Mouse (Mus musculus) liver, embryonic 16.5 days (tissue): ENCODE results near the gene BC028528. TPM values are rescaled to one million over a fixed set of nuclear protein-coding genes. Genes with fewer than 3 reads are reported as not detected.
"Not testable (repeated sequence)": the region's sequence is repeated elsewhere in the genome, so short reads cannot be mapped to it uniquely, and the experiment has no call there.

ENCODE experiments used
- ATAC-seq: fragments of 200-750 bp; cut with Nextera tagmentation; 2 replicates; pipeline ENCODE4 v1.8.0; 2017; ENCODE audit warnings: low read depth, mild to moderate bottlenecking, moderate number of reproducible peaks, moderate library complexity
- H3K27ac ChIP-seq: fragments of 300-500 bp; sonication (generic); 2 replicates; pipeline ENCODE4 v1.5.1; 2014; ENCODE audit warnings: mild to moderate bottlenecking, low read length
- H3K27me3 ChIP-seq: fragments of 300-500 bp; sonication (generic); 2 replicates; pipeline ENCODE4 v1.6.1; 2014; ENCODE audit warnings: low read depth, low read length, mixed read lengths; ENCODE audit not compliant: control insufficient read depth, insufficient read depth
- H3K36me3 ChIP-seq: fragments of 300-500 bp; sonication (generic); 2 replicates; pipeline ENCODE4 v1.6.1; 2014; ENCODE audit warnings: mild to moderate bottlenecking; ENCODE audit not compliant: control insufficient read depth, insufficient read depth
- H3K4me1 ChIP-seq: fragments of 300-500 bp; sonication (generic); 2 replicates; pipeline ENCODE4 v1.6.1; 2014; ENCODE audit warnings: low read depth, low read length, mixed read lengths; ENCODE audit not compliant: control insufficient read depth
- H3K4me2 ChIP-seq: fragments of 300-500 bp; sonication (generic); 2 replicates; pipeline ENCODE4 v1.6.1; 2014; ENCODE audit warnings: low read depth, low read length, mixed read lengths
- H3K4me3 ChIP-seq: fragments of 300-500 bp; sonication (generic); 2 replicates; pipeline ENCODE4 v1.5.1; 2014; ENCODE audit warnings: low read depth, mild to moderate bottlenecking, low read length
- H3K9ac ChIP-seq: fragments of 300-500 bp; sonication (generic); 2 replicates; pipeline ENCODE4 v1.6.1; 2014; ENCODE audit warnings: low read depth, low read length
- H3K9me3 ChIP-seq: fragments of 300-500 bp; sonication (generic); replicated peaks from 2 replicates; pipeline ENCODE4 v1.6.1; 2016; ENCODE audit warnings: low read length; ENCODE audit not compliant: control insufficient read depth
- WGBS: fragments of 180-500 bp; shearing (Covaris S2); extraction: QIAGEN DNeasy Blood & Tissue Kit; methylation state at CpG from one replicate; pipeline ENCODE4 v1.1.7; 2014; ENCODE audit not compliant: insufficient replicate concordance; 5-methylcytosine and 5-hydroxymethylcytosine counted together
- polyA plus RNA-seq: library from polyadenylated mRNA; unstranded; fragments of >200 nt; fragmentation: Nextera tagmentation; extraction: Ambion mirVana; gene quantifications from 2 replicates; pipeline ENCODE4 v1.2.1, GENCODE M21; 2015

The BC028528 gene
- polyA plus RNA-seq, 1 experiment from 2014 or later: 6.8 TPM

DNA sequence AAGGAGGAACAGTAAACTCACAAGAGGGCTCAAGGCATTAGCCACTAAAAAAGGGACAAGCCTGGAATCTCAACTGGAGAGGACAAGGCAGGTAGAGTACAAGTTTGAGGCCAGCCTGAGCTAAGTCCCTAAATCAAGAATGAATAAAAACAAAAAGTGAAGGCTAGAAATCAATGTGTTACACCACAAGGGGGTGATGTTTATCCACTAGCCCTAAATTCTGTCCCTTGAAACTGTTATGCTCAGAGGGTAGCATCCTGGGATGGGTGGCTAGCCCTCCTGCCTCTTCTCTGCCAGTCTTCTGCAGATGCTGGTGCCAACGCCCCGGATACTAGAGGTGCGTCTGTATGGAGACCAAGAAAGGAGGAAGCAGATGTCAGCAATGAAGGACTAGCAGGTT, 31.5 kb downstream of the BC028528 start:
- Histone ChIP-seq H3K4me1 (peaks cover 6% of the 10 kb centered on the region), H3K4me3 (no peak overlapping the region), H3K9ac (no peak overlapping the region), H3K36me3 (peaks cover 4% of the 10 kb centered on the region), H3K9me3 (no peaks in the 10 kb centered on the region), H3K27ac (no peak overlapping the region), H3K4me2 (no peak overlapping the region), H3K27me3 (no peaks in the 10 kb centered on the region)
- no peak for ATAC-seq
- 59% methylated on average over 3 of the region's 3 CpGs for WGBS

DNA sequence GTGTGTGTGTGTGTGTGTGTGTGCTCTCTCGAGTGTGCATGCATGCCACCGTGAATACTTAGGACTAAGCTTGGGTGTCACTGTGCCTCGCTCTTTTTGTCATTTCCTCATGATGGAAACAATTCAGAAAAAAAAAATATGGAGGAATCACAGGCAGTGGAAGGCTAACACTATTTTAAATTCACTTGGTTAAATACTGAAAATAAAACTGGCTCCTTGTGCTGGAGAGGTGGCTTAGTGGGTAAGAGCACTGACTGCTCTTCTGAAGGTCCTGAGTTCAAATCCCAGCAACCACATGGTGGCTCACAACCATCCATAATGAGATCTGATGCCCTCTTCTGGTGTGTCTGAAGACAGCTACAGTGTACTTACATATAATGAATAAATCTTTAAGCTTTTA, 33.5 kb downstream of the BC028528 start:
- not testable (repeated sequence) for ATAC-seq, H3K4me1 ChIP-seq, H3K9ac ChIP-seq, H3K4me3 ChIP-seq, H3K27me3 ChIP-seq, H3K36me3 ChIP-seq, H3K4me2 ChIP-seq, H3K9me3 ChIP-seq, H3K27ac ChIP-seq
- 63% methylated on average over 3 of the region's 3 CpGs for WGBS

DNA sequence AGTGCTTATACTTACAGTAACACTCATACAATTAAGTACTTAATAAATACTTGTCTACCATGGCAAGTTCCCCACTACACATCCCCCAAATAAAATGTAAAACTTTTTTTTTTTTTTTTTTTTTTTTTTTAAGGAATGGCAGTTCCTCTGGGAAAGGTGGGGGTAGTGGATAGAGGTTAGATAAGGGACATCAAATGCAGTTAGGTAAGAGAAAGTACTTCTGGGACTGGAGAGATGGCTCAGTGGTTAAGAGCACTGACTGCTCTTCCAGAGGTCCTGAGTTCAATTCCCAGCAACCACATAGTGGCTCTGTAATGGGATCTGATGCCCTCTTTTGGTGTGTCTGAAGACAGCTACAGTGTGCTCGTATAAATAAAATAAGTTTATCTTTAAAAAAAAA, 34.8 kb downstream of the BC028528 start:
- not testable (repeated sequence) for H3K9me3 ChIP-seq, H3K9ac ChIP-seq, H3K4me3 ChIP-seq, H3K27me3 ChIP-seq, H3K27ac ChIP-seq, ATAC-seq, H3K4me1 ChIP-seq, H3K4me2 ChIP-seq
- peaks cover 13% of the 10 kb centered on the region for H3K36me3 ChIP-seq
- 72% methylated on average over 1 of the region's 1 CpGs for WGBS

DNA sequence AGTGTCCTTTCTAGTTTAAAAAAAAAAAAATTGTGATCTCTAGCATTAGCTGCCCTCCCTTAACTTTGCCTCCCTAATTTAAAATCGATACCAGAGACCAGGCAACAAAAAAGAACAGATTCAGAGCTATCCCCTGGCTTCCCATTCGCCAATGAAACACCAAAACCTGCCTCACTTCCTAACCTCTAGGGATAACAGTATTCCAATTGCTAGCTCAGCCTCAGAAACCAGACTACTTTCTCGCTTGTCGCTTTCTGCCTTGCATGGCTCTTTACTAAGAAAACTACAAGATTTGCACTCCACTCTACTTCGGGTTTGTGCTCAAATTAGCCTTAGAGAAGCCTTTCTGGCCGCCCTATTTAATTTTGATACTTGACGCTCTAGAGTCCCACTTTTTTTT, 35.7 kb downstream of the BC028528 start:
- Histone ChIP-seq H3K4me3 (peak overlapping the region; percentile 82), H3K9me3 (no peaks in the 10 kb centered on the region), H3K27ac (peak overlapping the region; percentile 84), H3K4me1 (peaks cover 15% of the 10 kb centered on the region), H3K9ac (peak overlapping the region; percentile 85), H3K36me3 (peaks cover 18% of the 10 kb centered on the region), H3K4me2 (peak overlapping the region; percentile 79), H3K27me3 (no peaks in the 10 kb centered on the region)
- WGBS: 36% methylated on average over 7 of the region's 7 CpGs
- no peak for ATAC-seq

DNA sequence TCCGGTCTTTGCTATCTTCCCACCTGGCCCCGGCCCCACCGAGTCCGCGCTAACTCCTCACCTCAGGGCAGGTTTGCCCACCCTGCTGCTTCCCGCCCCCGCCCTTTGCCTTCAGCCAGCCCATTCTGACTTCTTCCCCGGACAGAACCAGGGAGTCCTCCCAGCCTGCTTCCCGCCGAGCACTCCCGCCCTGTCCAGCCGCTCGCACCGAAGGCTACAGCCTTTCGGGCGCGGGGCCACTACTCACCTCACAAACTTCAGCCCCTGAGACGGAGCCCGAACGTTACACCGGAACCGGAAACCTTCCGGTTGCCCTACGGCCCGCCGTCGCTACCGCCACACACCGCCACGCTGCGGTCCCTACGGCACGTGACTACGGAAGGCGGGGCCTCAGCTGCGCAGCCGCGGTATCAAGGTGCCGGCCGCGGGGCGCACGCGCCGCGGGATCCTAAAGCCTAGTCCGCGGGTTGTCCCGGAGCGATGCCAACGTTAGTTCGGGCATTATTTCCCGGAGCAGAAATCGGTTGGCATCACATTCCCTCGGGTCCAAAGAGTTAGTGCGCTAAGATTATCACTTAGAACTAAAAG, 36.2 kb downstream of the BC028528 start, which contains the start of gene Prpf3:
TSS of gene Prpf3 (minus strand) at position 384 of the 588 bp plus-strand sequence.
- Histone ChIP-seq H3K4me1 (peaks cover 19% of the 10 kb centered on the region), H3K9me3 (no peaks in the 10 kb centered on the region), H3K4me2 (peak within 1 kb of the TSS; percentile 79), H3K27me3 (no peaks in the 10 kb centered on the region), H3K4me3 (peak within 1 kb of the TSS; percentile 82), H3K9ac (peak within 1 kb of the TSS; percentile 85), H3K36me3 (peaks cover 18% of the 10 kb centered on the region), H3K27ac (peak within 1 kb of the TSS; percentile 84)
- peak; percentile 98 for ATAC-seq
- under 1% methylated on average over 56 of the region's 56 CpGs for WGBS

DNA sequence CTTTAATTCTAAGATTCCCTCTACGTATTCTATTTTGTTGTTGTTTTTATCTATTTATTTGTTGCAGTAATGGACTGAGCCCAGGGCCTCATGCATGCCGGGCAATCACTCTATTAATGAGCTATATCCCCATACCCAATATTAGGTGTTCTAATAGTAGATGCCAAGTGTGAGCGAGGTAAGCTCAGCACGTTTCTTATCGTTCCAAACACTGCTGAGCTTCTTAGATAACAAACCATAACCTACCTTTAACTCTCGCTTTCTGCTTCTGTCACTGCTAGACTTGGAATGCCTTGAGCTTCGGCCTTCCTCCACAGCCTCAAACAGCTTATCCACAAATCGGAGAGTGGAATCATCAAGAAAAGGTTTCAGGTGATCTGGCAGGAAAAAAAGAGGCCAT, 40.5 kb downstream of the BC028528 start:
- no peak overlapping the region for H3K4me3 ChIP-seq
- no peak overlapping the region for H3K4me2 ChIP-seq
- peaks cover 58% of the 10 kb centered on the region for H3K36me3 ChIP-seq
- ATAC-seq: peak; percentile 24; the same call in 1 of the 2 replicates
- no peak overlapping the region for H3K27ac ChIP-seq
- no peaks in the 10 kb centered on the region for H3K9me3 ChIP-seq
- peaks cover 18% of the 10 kb centered on the region for H3K4me1 ChIP-seq
- 39% methylated on average over 8 of the region's 8 CpGs for WGBS
- no peaks in the 10 kb centered on the region for H3K27me3 ChIP-seq
- no peak overlapping the region for H3K9ac ChIP-seq

DNA sequence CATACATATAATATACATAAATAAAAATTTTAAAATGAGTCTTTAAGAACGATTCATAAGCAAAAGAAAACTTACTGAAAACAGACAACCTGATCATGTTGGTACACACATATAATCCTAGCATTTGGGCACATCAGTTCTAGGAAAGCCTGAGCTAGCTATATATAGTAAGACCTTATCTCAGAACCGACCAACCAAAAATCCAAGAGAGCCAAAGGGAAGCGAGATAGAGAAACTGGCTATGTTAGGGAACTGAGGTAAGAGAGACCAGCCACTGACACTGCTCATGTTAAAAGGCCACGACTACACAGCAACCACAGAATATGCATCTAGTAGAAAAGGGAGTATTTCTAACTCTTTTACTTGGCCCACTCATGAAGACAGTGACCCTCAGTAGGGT, 41.2 kb downstream of the BC028528 start:
- H3K4me1 ChIP-seq: peaks cover 14% of the 10 kb centered on the region
- ATAC-seq: 0 out of 2 replicates have a peak, but pooled peaks have one; percentile 17
- no peak overlapping the region for H3K27ac ChIP-seq
- H3K4me3 ChIP-seq: no peak overlapping the region
- 30% methylated on average over 4 of the region's 4 CpGs for WGBS
- no peaks in the 10 kb centered on the region for H3K27me3 ChIP-seq
- no peak overlapping the region for H3K9ac ChIP-seq
- H3K9me3 ChIP-seq: no peaks in the 10 kb centered on the region
- no peak overlapping the region for H3K4me2 ChIP-seq
- H3K36me3 ChIP-seq: peaks cover 64% of the 10 kb centered on the region

DNA sequence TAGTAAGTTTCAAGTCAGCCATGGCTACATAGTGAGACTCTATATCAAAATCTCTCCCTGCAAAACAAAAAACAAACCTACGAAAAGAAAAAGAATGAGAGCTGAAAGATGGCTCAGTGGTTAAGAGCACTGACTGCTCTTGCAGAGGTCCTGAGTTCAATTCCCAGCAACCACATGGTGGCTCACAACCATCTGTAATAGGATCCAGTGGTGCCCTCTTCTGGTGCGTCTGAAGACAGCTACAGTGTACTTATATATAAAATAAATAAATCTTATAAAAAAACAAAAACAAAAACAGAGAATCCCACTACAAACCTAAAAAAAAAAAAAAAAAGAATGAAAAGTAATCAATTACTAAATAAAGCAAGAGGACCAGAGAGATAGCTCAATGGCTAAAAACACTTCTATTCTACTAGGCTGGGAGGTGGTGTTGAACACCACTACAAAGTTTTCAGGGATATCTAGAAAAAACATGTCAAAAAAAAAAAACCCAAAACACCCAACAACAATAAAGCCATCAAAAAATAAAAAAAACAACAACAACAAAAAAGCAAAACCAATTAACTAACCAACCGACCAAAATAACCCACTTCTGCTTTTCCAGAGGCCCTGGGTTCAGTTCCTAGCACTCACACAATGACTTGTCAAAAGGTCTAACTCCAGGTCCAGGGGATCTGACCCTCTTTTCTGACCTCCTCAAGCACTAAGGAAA, 49.1 kb downstream of the BC028528 start:
- no peak overlapping the region for H3K4me3 ChIP-seq
- no peak overlapping the region for H3K9ac ChIP-seq
- no peak overlapping the region for H3K4me2 ChIP-seq
- no peaks in the 10 kb centered on the region for H3K9me3 ChIP-seq
- WGBS: 74% methylated on average over 3 of the region's 3 CpGs
- H3K4me1 ChIP-seq: no peaks in the 10 kb centered on the region; the same call in 1 of the 2 replicates
- no peaks in the 10 kb centered on the region for H3K27me3 ChIP-seq
- ATAC-seq: no peak
- H3K36me3 ChIP-seq: peaks cover 56% of the 10 kb centered on the region
- H3K27ac ChIP-seq: no peak overlapping the region

DNA sequence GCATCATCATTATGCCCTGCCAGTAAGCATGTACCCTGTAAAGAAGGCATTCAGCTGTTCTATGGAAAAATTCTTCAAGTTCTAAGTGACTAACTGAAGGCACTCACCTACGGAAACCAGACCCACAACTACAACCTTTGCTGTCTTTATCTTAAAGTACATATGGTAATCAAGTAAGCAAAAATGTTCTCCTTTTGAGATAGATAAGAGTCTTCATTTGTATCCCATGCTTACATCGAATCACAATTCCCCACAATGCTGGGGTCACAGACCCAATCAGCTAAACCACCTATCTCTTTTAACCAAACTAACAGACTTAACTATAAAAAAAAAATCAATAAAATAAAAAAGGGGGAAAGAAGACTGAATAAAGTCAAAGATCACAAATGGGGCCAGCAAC, 52.6 kb downstream of the BC028528 start:
- Histone ChIP-seq H3K9me3 (no peaks in the 10 kb centered on the region), H3K36me3 (peaks cover 49% of the 10 kb centered on the region), H3K4me1 (no peaks in the 10 kb centered on the region; the same call in 1 of the 2 replicates), H3K4me2 (no peak overlapping the region), H3K9ac (no peak overlapping the region), H3K27ac (no peak overlapping the region), H3K27me3 (no peaks in the 10 kb centered on the region), H3K4me3 (no peak overlapping the region)
- peak; percentile 54 for ATAC-seq
- WGBS: 25% methylated on average over 2 of the region's 2 CpGs
